Mouse (Mus musculus): ENCODE results near the gene Wdr66.

GRCm38 (mm10) chr5:123276636-123277341, 24.9 kb downstream of the Wdr66 start:
- no peak for TF ChIP-seq CHD1 (IDR thresholded peaks at IDR 0.05; ENCODE audit: low read depth, low read length)
- TF ChIP-seq TBP (IDR thresholded peaks at IDR 0.05; ENCODE audit: low read depth, low read length), result no peak
- TF ChIP-seq UBTF (IDR thresholded peaks at IDR 0.05; ENCODE audit: borderline replicate concordance, insufficient read depth, low read depth, low read length), result no peak
- TF ChIP-seq CTCF (IDR thresholded peaks at IDR 0.05 in 2 of 3, conservative IDR thresholded peaks at IDR 0.05 in 1 of 3; ENCODE audit: control insufficient read depth in 1 of 3, insufficient read depth in 1 of 3, low read depth in 2 of 3, low read length in 3 of 3, poor library complexity in 1 of 3, severe bottlenecking in 1 of 3), result no peak
- no peak for TF ChIP-seq EP300 (IDR thresholded peaks at IDR 0.05; ENCODE audit: low read depth in 1 of 2, low read length in 2 of 2)
- TF ChIP-seq POLR2AphosphoS2 (IDR thresholded peaks at IDR 0.05; ENCODE audit: low read length), result no peak
- TF ChIP-seq MXI1 (IDR thresholded peaks at IDR 0.05; ENCODE audit: low read depth, low read length), result no peak
- TF ChIP-seq POLR2A (IDR thresholded peaks at IDR 0.05; ENCODE audit: control insufficient read depth in 1 of 2, insufficient read depth in 1 of 2, low read depth in 1 of 2, low read length in 2 of 2, poor library complexity in 1 of 2), result no peak
- no peak for TF ChIP-seq MYB (IDR thresholded peaks at IDR 0.05; ENCODE audit: low read depth, low read length)
- TF ChIP-seq TCF12 (IDR thresholded peaks at IDR 0.05; ENCODE audit: low read depth, low read length), result no peak
- TF ChIP-seq TAL1 (IDR thresholded peaks at IDR 0.05; ENCODE audit: low read length), result no peak
- no peak for TF ChIP-seq MYC (IDR thresholded peaks at IDR 0.05; ENCODE audit: low read depth, low read length)
